Mouse (Mus musculus) thymus, adult 2 months (tissue): ENCODE data around the gene Arf1.

Experiments used
- CTCF ChIP-seq: fragments of 200-500 bp; IDR thresholded peaks from 2 replicates; pipeline ENCODE4 v1.5.1; 2012; ENCODE audit warnings: mild to moderate bottlenecking, control low read depth, low read length, moderate library complexity, borderline replicate concordance; ENCODE audit not compliant: control insufficient read depth, poor library complexity, insufficient read depth; ENCODE audit errors: extremely low read depth
- POLR2A ChIP-seq: fragments of 200-500 bp; IDR thresholded peaks from 2 replicates; pipeline ENCODE4 v1.6.1; 2012; ENCODE audit warnings: mild to moderate bottlenecking, low read length, control low read depth, moderate library complexity; ENCODE audit not compliant: control insufficient read depth, poor library complexity, insufficient read depth; ENCODE audit errors: extremely low read depth

- no peak for TF ChIP-seq CTCF
- TF ChIP-seq POLR2A, result no peak
Measured at GRCm38 (mm10) chr11:59225167-59225566, 2.9 kb downstream of the Arf1 start.
